Mouse (Mus musculus) cerebellum, postnatal 4 days (tissue): ENCODE data around the gene Mcat.

ENCODE experiments used
- DNase-seq, 2 experiments: peaks; one replicate each; pipeline ENCODE4 v3.0.0; 2022; ENCODE audit warnings: low spot score in 2 of 2, mixed read lengths in 1 of 2

Gene Mcat

DNA sequence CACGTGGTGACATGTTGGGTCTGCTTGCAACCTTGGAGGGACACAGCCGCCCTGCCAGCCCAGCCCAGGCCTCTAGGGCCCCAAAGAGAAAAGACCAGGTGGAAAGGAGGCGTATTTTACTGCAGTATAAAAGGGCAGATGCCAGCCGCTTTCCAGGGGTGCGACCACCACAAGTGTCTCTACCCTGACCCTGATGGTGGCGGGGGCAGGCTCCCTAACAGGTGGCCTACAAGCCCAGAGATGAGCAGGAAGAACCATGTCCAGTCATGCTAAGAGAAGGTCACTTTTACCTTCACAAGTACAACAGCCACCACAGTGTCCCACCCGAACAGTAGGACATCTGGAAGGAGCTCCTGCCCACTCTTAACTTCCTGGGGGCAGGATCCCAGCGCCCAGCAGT is 12.0 kb upstream of the Mcat start:
- no peak for DNase-seq

DNA sequence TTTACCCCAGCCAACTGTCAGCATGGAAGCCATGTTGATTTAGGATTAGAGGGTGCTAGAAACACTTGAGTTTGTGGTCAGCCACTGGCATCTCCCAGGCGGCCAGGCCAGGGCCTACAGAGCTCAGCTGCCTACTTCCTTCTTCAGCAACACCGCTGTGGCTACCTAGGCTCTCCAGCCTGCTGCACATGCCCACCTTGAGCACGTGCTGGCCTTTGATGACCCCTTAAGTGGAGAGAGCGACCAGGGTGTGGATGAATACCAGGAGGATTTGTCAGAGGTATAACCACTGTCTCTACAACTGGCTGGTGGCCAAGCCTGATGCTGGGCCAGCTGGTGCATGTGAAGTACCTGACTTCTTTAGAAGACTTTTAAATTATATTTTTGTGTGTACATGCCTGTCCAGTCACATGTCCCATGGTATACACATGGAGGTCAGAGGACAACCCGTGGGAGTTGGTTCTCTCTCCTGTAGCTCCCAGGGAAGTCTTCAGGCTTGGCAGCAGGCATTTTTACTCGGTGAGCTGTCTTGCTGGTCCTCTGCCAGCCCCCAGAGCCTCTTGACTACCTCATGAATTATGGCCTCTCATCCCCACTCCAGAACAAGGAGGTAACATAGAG is 11.3 kb upstream of the Mcat start:
- no peak for DNase-seq

GRCm38 (mm10) chr15:83573606-83574005 is 10.0 kb upstream of the Mcat start:
- no peak for DNase-seq

- DNase-seq, result no peak
These were observed 8.5 kb upstream of the Mcat start for GRCm38 (mm10) chr15:83572132-83572531.

- DNase-seq, result no peak
These were observed 8.0 kb upstream of the Mcat start for GRCm38 (mm10) chr15:83571636-83572035.

DNA sequence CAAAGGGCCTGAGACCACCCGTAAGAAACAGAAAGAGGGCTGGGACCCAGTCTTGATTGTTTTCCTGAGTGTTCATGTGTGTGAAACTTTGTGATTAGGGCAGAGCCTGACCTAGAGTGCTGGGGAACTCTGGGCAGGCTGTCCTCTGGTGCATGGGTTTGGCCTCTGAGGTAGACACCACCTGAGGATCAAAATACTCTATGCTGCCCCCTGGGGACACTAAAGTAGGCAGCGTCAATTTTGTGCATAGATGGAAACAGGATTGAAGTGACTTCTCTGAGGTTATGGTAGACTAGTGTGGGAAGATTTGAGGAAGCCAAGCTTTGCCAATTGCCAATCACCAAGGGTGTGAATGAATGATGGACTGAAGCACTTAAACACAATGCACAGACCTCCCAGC is 7.1 kb upstream of the Mcat start:
- no peak for DNase-seq

DNA sequence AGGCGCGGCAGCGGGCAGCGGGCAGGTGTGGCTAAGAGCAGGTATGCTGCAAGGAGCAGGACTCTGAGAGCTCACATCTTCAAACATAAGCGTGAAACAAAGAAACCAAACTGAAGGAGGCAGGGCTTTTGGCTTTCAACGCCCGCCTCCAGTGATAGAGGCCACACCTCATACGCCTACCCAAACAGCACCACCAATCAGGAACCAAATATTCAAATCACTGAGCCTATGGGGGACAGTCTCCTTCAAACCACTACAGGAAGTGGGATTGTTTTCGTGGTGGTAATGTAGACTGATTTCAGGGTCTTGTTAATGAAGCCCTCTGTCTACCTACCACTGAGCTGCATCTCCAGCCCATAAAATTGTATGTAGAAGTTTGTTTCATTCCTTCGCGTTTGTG is 6.1 kb upstream of the Mcat start:
- no peak for DNase-seq

DNA sequence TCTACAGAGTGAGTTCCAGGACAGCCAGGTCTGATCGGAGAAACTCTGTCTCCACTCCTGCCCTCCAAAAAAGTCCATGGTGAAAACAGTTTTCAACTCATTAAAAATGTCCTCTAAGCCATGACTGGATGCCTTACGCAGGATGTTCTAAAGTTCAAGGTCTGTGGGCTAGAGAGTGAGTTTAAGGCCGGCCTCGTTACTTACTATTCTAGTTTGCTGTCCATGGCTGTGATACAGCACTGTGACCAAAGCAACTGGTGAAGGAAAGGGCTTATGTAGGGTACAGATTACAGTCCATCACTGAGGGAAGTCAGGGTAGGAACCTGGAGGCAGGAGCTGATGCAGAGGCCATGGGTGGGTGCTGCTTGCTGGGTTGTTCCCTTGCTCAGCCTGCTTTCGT is 5.0 kb upstream of the Mcat start:
- DNase-seq, result no peak

DNA sequence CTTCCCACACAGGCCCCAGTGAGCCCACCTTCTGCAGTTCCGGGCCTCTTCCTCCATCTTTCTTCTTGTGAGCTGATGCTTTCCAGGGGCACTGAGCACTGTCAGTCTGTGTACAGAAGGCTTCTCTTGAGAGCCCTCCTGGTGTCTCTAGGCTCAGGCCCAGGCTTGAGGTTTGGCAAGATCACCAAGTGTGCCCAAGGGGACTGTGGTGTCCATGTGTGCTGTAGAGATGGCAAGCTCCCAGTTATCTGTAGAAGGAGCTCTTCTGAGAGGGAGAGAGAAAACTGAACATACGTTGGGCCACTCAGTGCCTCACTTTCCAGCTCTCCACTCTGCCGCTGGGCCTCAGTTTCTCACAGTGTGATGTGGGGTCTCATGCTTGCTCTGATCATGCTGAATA is 4.1 kb upstream of the Mcat start:
- DNase-seq, result no peak

GRCm38 (mm10) chr15:83566006-83566405 is 2.4 kb upstream of the Mcat start:
- no peak for DNase-seq

- no peak for DNase-seq
These were observed 1.8 kb upstream of the Mcat start for GRCm38 (mm10) chr15:83565434-83565833.

DNA sequence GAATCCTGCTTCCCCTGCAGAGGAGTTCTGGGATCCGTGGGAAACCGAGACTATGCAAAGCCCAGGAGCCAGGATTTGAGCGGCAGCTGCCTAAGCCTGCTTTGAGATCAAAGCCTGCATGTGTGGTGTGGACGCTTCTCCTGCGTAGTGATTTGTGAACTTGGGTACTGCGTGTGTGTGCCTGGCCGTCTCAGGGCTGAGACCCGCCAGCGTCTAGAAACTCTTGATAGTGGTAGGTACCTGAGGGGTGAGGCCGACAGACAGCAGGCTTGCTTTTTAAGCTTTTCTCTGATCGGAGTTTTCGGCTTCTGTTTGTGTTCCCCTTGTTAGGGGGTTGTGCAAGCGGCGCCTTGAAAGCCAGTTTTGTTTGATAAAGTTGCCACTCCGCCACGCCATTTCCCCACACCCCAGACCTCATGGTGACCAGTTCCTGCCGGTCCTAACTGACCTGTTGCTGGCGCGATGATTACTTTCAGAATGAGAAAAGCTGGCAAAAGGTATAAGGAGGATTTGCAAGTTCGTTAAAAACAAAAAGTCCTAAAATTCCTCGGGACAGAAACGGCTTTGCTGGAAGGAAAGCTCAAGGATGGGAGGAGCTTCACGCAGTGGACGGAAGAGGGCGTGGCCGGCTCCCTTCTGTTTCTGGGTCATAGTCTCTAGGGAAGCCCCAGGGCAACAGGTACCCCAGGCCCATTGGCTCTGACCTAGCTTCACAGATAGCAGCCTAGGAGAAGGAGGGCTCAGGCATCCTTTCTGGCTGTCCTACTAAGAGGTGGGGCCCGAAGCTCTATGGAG is 467 bp upstream of the Mcat start:
- no peak for DNase-seq

- peak in 1 of 2 experiments; percentile 49 for DNase-seq
These were observed 839 bp downstream of the Mcat start for GRCm38 (mm10) chr15:83562626-83563270.

GRCm38 (mm10) chr15:83560941-83561477 is 2.6 kb downstream of the Mcat start:
- no peak for DNase-seq

- peak; percentile 73 to 83 for DNase-seq
These were observed 8.2 kb downstream of the Mcat start for GRCm38 (mm10) chr15:83555161-83555974.

- no peak for DNase-seq
These were observed 9.8 kb downstream of the Mcat start for GRCm38 (mm10) chr15:83553831-83554230.

DNA sequence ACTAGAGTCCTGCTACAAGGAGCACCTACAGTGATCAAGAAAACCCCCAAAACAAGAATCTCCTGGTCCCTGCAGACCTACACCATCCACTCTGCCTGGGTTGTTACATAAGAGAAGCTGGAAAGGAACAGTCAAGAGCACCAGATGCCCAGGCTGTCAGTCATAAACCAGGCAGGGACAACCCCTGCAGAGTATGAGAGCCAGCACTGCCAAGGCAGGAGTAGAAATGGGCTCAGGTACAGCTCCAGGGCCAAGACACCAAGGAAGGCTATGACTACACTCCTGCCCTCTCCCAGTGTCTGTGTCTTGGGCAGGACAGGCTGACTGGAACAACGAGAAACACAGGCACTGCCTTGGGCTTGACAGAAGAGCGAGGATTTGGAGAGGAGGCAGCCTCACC is 13.4 kb downstream of the Mcat start:
- DNase-seq, result no peak

DNA sequence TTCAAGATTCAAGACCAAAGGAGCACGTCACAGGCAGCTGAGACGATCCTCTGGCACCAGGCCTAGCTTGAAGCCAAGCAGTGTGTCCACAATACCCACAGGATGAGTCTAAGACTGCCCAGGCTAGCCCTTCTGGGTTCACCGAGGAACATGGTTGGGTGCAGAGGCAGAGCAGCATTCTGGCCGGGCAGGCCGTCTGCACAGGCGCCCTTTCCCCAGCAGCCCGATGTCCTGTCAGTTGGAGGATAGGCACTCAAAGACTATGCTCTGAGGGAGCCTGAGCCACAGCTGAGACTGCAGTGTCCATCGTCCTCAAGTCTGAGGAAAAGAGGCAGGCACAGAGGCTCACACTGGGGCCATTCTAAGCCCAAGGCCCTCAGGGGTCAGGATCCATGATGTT is 16.4 kb downstream of the Mcat start:
- DNase-seq, result no peak

- no peak for DNase-seq
These were observed 17.6 kb downstream of the Mcat start for GRCm38 (mm10) chr15:83546029-83546428.

DNA sequence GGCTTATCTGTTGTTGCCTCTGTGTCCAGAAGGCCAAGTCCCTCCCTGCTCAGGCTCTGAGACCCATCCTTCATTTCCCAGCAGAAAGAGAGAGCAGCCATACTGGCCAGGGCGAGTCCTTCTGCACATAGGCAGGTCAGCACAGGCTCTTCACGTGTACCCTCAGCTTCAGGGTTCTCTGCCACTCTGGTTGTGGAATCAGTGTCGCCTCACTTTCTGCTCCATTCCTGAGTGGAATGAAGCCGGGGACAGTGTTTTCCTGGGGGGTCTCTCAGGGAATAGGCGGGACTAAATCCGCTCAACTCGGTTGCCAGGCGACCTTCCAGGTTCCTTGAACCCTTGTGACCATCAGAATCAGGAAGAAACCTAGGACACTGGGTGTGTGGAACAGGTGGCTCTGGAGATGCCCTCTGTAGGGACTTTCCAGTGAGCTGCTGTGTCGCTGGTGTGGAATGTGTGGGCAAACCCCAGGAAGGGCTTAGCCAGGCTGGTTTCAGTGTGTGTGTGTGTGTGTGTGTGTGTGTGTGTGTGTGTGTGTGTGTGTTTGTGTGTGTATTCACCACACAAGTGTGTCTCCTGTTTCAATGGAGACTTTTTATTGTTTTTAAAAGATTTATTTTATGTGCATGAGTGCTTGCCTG is 21.8 kb downstream of the Mcat start:
- no peak for DNase-seq

DNA sequence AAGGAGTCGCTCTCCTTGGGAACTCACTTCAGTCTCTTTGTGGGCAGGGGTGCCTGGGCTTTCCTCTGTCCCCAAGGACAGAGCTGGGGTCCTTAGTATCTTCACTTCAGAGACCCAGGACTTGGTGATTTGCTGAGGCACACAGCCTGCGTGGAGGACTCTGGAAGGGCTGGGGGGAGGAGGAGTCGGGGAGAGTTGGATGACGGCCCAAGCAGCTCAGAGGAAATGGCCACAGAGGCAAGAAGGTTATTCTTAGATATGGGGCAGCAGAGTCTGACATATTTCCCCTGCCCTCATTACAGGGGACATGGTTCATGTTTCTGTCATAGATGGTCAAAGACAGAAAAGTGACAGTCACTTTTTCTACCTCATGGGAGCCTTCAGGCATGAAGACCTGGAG is 23.7 kb downstream of the Mcat start:
- DNase-seq, result no peak
